Comparison of ENCODE assay signal across 8 mouse cellular contexts in genomic region chr6:48568036-48568984, GRCm38 (mm10). TPM values are rescaled to one million over a fixed set of nuclear protein-coding genes. Genes with fewer than 3 reads are reported as not detected.
A peak's percentile ranks its signal among the peaks of the same experiment; 100 is the strongest.
DNase-seq lines count a peak whose midpoint lies in the region; ATAC-seq and TF ChIP-seq lines count a peak whose summit lies in the region.
"Had no signal": no experiment of that assay in that cellular context is flagged by ENCODE, and none has a peak within 500 bp of the region (broad histone marks: within the 10 kb centered on the region; RNA-seq: fewer than 3 reads in every experiment).

No protein-coding gene starts in this region.

- no peak for TF ChIP-seq CTCF in Patski (IDR thresholded peaks at IDR 0.05)
- no peak for TF ChIP-seq CTCF in liver, postnatal 0 days (IDR thresholded peaks at IDR 0.05; ENCODE audit: low read depth)

- ATAC-seq in Patski = peak; percentile 4
- peak; percentile 37 for ATAC-seq in forebrain, embryonic 16.5 days
- peak; percentile 20; the same call in 1 of the 2 replicates for ATAC-seq in liver, postnatal 0 days

- no peak for TF ChIP-seq EP300 in liver, postnatal 0 days (IDR thresholded peaks at IDR 0.05; ENCODE audit: low read depth)

- DNase-seq in 3134 (ENCODE audit: extremely low read depth, insufficient read length, low spot score) (peak; percentile 41), Patski (ENCODE audit: low read depth, low spot score) (no peak)
- peak; percentile 57 to 67 for DNase-seq in heart, postnatal 36 days
- DNase-seq in liver, postnatal 0 days = peak; percentile 57
- DNase-seq in right cerebral cortex, postnatal 4 days = no peak
- DNase-seq in c-Kit-positive CD71-positive TER-119-positive erythroid progenitor cells, embryonic 14.5 days (ENCODE audit: low spot score) = no peak

- WGBS in forebrain, embryonic 16.5 days = 73% methylated on average over 21 of the region's 21 CpGs
- WGBS in liver, postnatal 0 days (ENCODE audit: insufficient replicate concordance) = 68% methylated on average over 21 of the region's 21 CpGs

- H3K4me3 ChIP-seq in forebrain, embryonic 16.5 days (replicated peaks; ENCODE audit: low read length) = no peak overlapping the region
- no peak overlapping the region for H3K4me3 ChIP-seq in liver, postnatal 0 days (ENCODE audit: low read depth, low read length)

- CTCF ChIA-PET in Patski (lab: Charles Lee) = interaction anchor here (1.2 to 1.3 kb wide), 2 partner anchors 11 to 60 kb away, joined by 3 to 4 read pairs; no protein-coding TSS in a partner anchor

- peaks cover 5% of the 10 kb centered on the region for H3K4me1 ChIP-seq in forebrain, embryonic 16.5 days (replicated peaks; ENCODE audit: control insufficient read depth, insufficient read depth, low read length)
- peaks cover 23% of the 10 kb centered on the region for H3K4me1 ChIP-seq in liver, postnatal 0 days (ENCODE audit: insufficient read depth)

- POLR2A ChIA-PET in Patski (lab: Charles Lee) = no interaction called here

- H3K36me3 ChIP-seq in forebrain, embryonic 16.5 days (ENCODE audit: control insufficient read depth, insufficient read depth) = no peaks in the 10 kb centered on the region
- no peaks in the 10 kb centered on the region for H3K36me3 ChIP-seq in liver, postnatal 0 days (replicated peaks; ENCODE audit: insufficient read depth, low read length)

- H3K9ac ChIP-seq in forebrain, embryonic 16.5 days (replicated peaks; ENCODE audit: low read depth, low read length) = no peak overlapping the region
- H3K9ac ChIP-seq in liver, postnatal 0 days (replicated peaks) = no peak overlapping the region

- H3K4me2 ChIP-seq in forebrain, embryonic 16.5 days (ENCODE audit: low read length) = no peak overlapping the region
- no peak overlapping the region for H3K4me2 ChIP-seq in liver, postnatal 0 days (ENCODE audit: low read depth, low read length)

- no peak overlapping the region for H3K27ac ChIP-seq in forebrain, embryonic 16.5 days (ENCODE audit: low read length)
- no peak overlapping the region for H3K27ac ChIP-seq in liver, postnatal 0 days (ENCODE audit: low read depth)

- no peaks in the 10 kb centered on the region for H3K27me3 ChIP-seq in Patski
- no peaks in the 10 kb centered on the region for H3K27me3 ChIP-seq in forebrain, embryonic 16.5 days (replicated peaks; ENCODE audit: control insufficient read depth, insufficient read depth, low read length)
- H3K27me3 ChIP-seq in liver, postnatal 0 days (ENCODE audit: insufficient read depth, low read length) = no peaks in the 10 kb centered on the region

- intact Hi-C loops in heart, postnatal 36 days (cut with DNase I) = no loop called here

- in situ Hi-C loops in Patski (cut with MboI; ENCODE audit: low pct_unique_long_range_greater_than_20kb) = no loop called here

- no peaks in the 10 kb centered on the region for H3K9me3 ChIP-seq in forebrain, embryonic 16.5 days (ENCODE audit: control insufficient read depth, low read length)
- H3K9me3 ChIP-seq in liver, postnatal 0 days (ENCODE audit: low read length) = no peaks in the 10 kb centered on the region

RNA-seq across cellular contexts. Expression of gene Rarres2, which starts 4.3 kb away (rescaled TPM):
- polyA plus RNA-seq in Patski (2021) = 0.22 TPM
- 3.6 and 4.5 TPM in 2 replicates for polyA plus RNA-seq in forebrain, embryonic 16.5 days (2015; fragmentation: Nextera tagmentation; extraction: Ambion mirVana)
- 100 to 1,000 TPM in 1 of 2 experiments, 10 to 100 TPM in 1; 70.4 to 101 TPM for total RNA-seq in heart, postnatal 36 days (2021)
- polyA plus RNA-seq in liver, postnatal 0 days (2015; fragmentation: Nextera tagmentation; extraction: Ambion mirVana) = 485 and 531 TPM in 2 replicates

RNA-seq across cellular contexts. Expression of gene Lrrc61, which starts 13.7 kb away (rescaled TPM):
- 21.5 TPM for polyA plus RNA-seq in Patski (2021)
- 18.6 and 21.6 TPM in 2 replicates for polyA plus RNA-seq in forebrain, embryonic 16.5 days (2015; fragmentation: Nextera tagmentation; extraction: Ambion mirVana)
- total RNA-seq in heart, postnatal 36 days (2021) = 10 to 100 TPM; 16.7 to 26.6 TPM
- polyA plus RNA-seq in liver, postnatal 0 days (2015; fragmentation: Nextera tagmentation; extraction: Ambion mirVana) = 2.4 and 2.7 TPM in 2 replicates

RNA-seq across cellular contexts. Expression of gene Gm45021, which starts 21.1 kb away (rescaled TPM):
- not detected for polyA plus RNA-seq in Patski (2021)
- not detected in 2 replicates for polyA plus RNA-seq in forebrain, embryonic 16.5 days (2015; fragmentation: Nextera tagmentation; extraction: Ambion mirVana)
- total RNA-seq in heart, postnatal 36 days (2021) = not detected
- polyA plus RNA-seq in liver, postnatal 0 days (2015; fragmentation: Nextera tagmentation; extraction: Ambion mirVana) = not detected in 2 replicates
- total RNA-seq: layer of hippocampus, adult 18-20 months had no signal

RNA-seq across cellular contexts. Expression of gene Repin1, which starts 25.4 kb away (rescaled TPM):
- 44.2 TPM for polyA plus RNA-seq in Patski (2021)
- 32.9 and 34.4 TPM in 2 replicates for polyA plus RNA-seq in forebrain, embryonic 16.5 days (2015; fragmentation: Nextera tagmentation; extraction: Ambion mirVana)
- 10 to 100 TPM; 27.3 to 33.7 TPM for total RNA-seq in heart, postnatal 36 days (2021)
- polyA plus RNA-seq in liver, postnatal 0 days (2015; fragmentation: Nextera tagmentation; extraction: Ambion mirVana) = 14.4 and 14.8 TPM in 2 replicates

RNA-seq across cellular contexts. Expression of gene Gm44965, which starts 25.4 kb away (rescaled TPM):
- 0.62 TPM for polyA plus RNA-seq in Patski (2021)
- polyA plus RNA-seq in forebrain, embryonic 16.5 days (2015; fragmentation: Nextera tagmentation; extraction: Ambion mirVana) = not detected in 2 replicates
- total RNA-seq in heart, postnatal 36 days (2021) = 1 to 10 TPM in 1 of 2 experiments, not detected in 1; 3.7 TPM
- not detected in 2 replicates for polyA plus RNA-seq in liver, postnatal 0 days (2015; fragmentation: Nextera tagmentation; extraction: Ambion mirVana)
- total RNA-seq: layer of hippocampus, adult 18-20 months had no signal

Comparison
In these comparisons a context has a peak if more than half of its experiments do, and no peak if none do; other contexts are left out.
1. DNase-seq: peak in 3134 (single experiment), heart, postnatal 36 days (2 of 2) and liver, postnatal 0 days (single experiment); none in Patski (single experiment), right cerebral cortex, postnatal 4 days (single experiment) and c-Kit-positive CD71-positive TER-119-positive erythroid progenitor cells, embryonic 14.5 days (single experiment).
2. RNA of gene Rarres2, which starts 4.3 kb away (polyA plus RNA-seq): 485 to 531 TPM in liver, postnatal 0 days; 3.6 to 4.5 TPM in forebrain, embryonic 16.5 days and 0.22 TPM in Patski (single experiment); every median in the first group is over 10 times any median in the second.
3. Peak in every context shown above with its lines, with median percentiles within 50 percentile points of each other: ATAC-seq.